Mouse (Mus musculus) lung, embryonic 14.5 days (tissue): ENCODE results near the gene Ms4a4b. TPM values are rescaled to one million over a fixed set of nuclear protein-coding genes. Genes with fewer than 3 reads are reported as not detected.

Experiments used
- ATAC-seq: fragments of 200-750 bp; cut with Nextera tagmentation; 2 replicates; pipeline ENCODE4 v1.8.0; 2017; ENCODE audit warnings: mild to moderate bottlenecking, moderate TSS enrichment, moderate library complexity; ENCODE audit not compliant: insufficient read depth
- DNase-seq: peaks from one replicate; pipeline ENCODE4 v3.0.0-alpha.2; 2015
- H3K27ac ChIP-seq: fragments of 300-500 bp; sonication (generic); 2 replicates; pipeline ENCODE4 v1.5.1; 2014; ENCODE audit warnings: low read depth, mild to moderate bottlenecking, moderate library complexity
- H3K27me3 ChIP-seq: fragments of 300-500 bp; sonication (generic); 2 replicates; pipeline ENCODE4 v1.6.1; 2014; ENCODE audit warnings: low read length, control low read depth; ENCODE audit not compliant: insufficient read depth
- H3K36me3 ChIP-seq: fragments of 300-500 bp; sonication (generic); 2 replicates; pipeline ENCODE4 v1.6.1; 2014; ENCODE audit warnings: control low read depth; ENCODE audit not compliant: insufficient read depth
- H3K4me1 ChIP-seq: fragments of 300-500 bp; sonication (generic); 2 replicates; pipeline ENCODE4 v1.6.1; 2014; ENCODE audit warnings: antibody characterized with exemption, control low read depth; ENCODE audit not compliant: insufficient read depth
- H3K4me2 ChIP-seq: fragments of 300-500 bp; sonication (generic); 2 replicates; pipeline ENCODE4 v1.6.1; 2014; ENCODE audit warnings: mild to moderate bottlenecking
- H3K4me3 ChIP-seq: fragments of 300-500 bp; sonication (generic); 2 replicates; pipeline ENCODE4 v1.5.1; 2014; ENCODE audit warnings: low read depth, low read length
- H3K9ac ChIP-seq: fragments of 300-500 bp; sonication (generic); 2 replicates; pipeline ENCODE4 v1.6.1; 2014
- H3K9me3 ChIP-seq: fragments of 300-500 bp; sonication (generic); 2 replicates; pipeline ENCODE4 v1.6.1; 2016; ENCODE audit warnings: low read depth, low read length, control low read depth
- CTCF ChIP-seq: IDR thresholded peaks from 2 replicates; pipeline ENCODE4 v1.5.1; 2016; ENCODE audit warnings: antibody characterized with exemption, low read depth
- WGBS: fragments of 180-500 bp; shearing (Covaris S2); extraction: QIAGEN DNeasy Blood & Tissue Kit; methylation state at CpG from one replicate; pipeline ENCODE4 v1.1.7; 2014; 5-methylcytosine and 5-hydroxymethylcytosine counted together
- polyA plus RNA-seq: library from polyadenylated mRNA; unstranded; fragments of >200 nt; fragmentation: Nextera tagmentation; extraction: Ambion mirVana; gene quantifications from 2 replicates; pipeline ENCODE4 v1.2.1, GENCODE M21; 2014

The Ms4a4b gene
- polyA plus RNA-seq, 1 experiment from 2014 or later = not detected

- 74% methylated on average over 1 of the region's 1 CpGs for WGBS
- no peak for TF ChIP-seq CTCF
- H3K27ac ChIP-seq = no peak overlapping the region
- H3K27me3 ChIP-seq = no peaks in the 10 kb centered on the region
- no peak overlapping the region for H3K9ac ChIP-seq
- H3K4me3 ChIP-seq = no peak overlapping the region
- H3K36me3 ChIP-seq = no peaks in the 10 kb centered on the region
- no peaks in the 10 kb centered on the region for H3K9me3 ChIP-seq
- H3K4me1 ChIP-seq = no peaks in the 10 kb centered on the region
- no peak overlapping the region for H3K4me2 ChIP-seq
- DNase-seq = no peak
- ATAC-seq = no peak
These were observed 61.5 kb downstream of the Ms4a4b start for GRCm38 (mm10) chr19:11504857-11505256.

- Histone ChIP-seq H3K4me2 (no peak overlapping the region), H3K4me3 (no peak overlapping the region), H3K27me3 (no peaks in the 10 kb centered on the region), H3K9me3 (no peaks in the 10 kb centered on the region), H3K9ac (no peak overlapping the region), H3K36me3 (no peaks in the 10 kb centered on the region), H3K27ac (no peak overlapping the region), H3K4me1 (no peaks in the 10 kb centered on the region)
- ATAC-seq = no peak
- WGBS = 33% methylated on average over 1 of the region's 1 CpGs
- no peak for TF ChIP-seq CTCF
- no peak for DNase-seq
These were observed 70.1 kb downstream of the Ms4a4b start for GRCm38 (mm10) chr19:11513458-11513857.

- DNase-seq (no peak), ATAC-seq (no peak)
These were observed 72.9 kb downstream of the Ms4a4b start, which contains the start of gene Ms4a6b for GRCm38 (mm10) chr19:11516246-11516645. TSS of gene Ms4a6b (plus strand) at chr19:11516512.

More at GRCm38 (mm10) chr19:11516246-11516645, 72.9 kb downstream of the Ms4a4b start, which contains the start of gene Ms4a6b:
- Histone ChIP-seq H3K4me2 (no peak within 1 kb of the TSS), H3K27me3 (no peaks in the 10 kb centered on the region), H3K9ac (no peak within 1 kb of the TSS), H3K4me1 (no peaks in the 10 kb centered on the region), H3K36me3 (no peaks in the 10 kb centered on the region), H3K27ac (no peak within 1 kb of the TSS), H3K4me3 (no peak within 1 kb of the TSS), H3K9me3 (no peaks in the 10 kb centered on the region)
- TF ChIP-seq CTCF = no peak

Other genes starting within 250 kb of the Ms4a4b start
- not detected in 2 replicates for gene Ms4a13, start 246.8 kb upstream of the Ms4a4b start, polyA plus RNA-seq
- not detected in 2 replicates for gene Ms4a12, start 211.1 kb upstream of the Ms4a4b start, polyA plus RNA-seq
- gene Ms4a1, start 177.3 kb upstream of the Ms4a4b start, polyA plus RNA-seq = not detected in 2 replicates
- gene Ms4a5, start 159.7 kb upstream of the Ms4a4b start, polyA plus RNA-seq = not detected in 2 replicates
- 0.05 TPM in 1 of 2 replicates, not detected in the other for gene Ms4a14, start 129.1 kb upstream of the Ms4a4b start, polyA plus RNA-seq
- 3.0 and 5.0 TPM in 2 replicates for gene Ms4a7, start 107.4 kb upstream of the Ms4a4b start, polyA plus RNA-seq
- gene Ms4a4a, start 68.0 kb upstream of the Ms4a4b start, polyA plus RNA-seq = 3.5 and 5.1 TPM in 2 replicates
- gene Ms4a4c, start 38.8 kb upstream of the Ms4a4b start, polyA plus RNA-seq = 0.63 and 1.5 TPM in 2 replicates
- 6.3 and 7.1 TPM in 2 replicates for gene Ms4a6c, start 25.8 kb downstream of the Ms4a4b start, polyA plus RNA-seq
- gene Gm8369, start 42.4 kb downstream of the Ms4a4b start, polyA plus RNA-seq = not detected in 2 replicates
- 5.2 and 6.1 TPM in 2 replicates for gene Ms4a6b, start 73.0 kb downstream of the Ms4a4b start, polyA plus RNA-seq
- gene Ms4a4d, start 93.2 kb downstream of the Ms4a4b start, polyA plus RNA-seq = 1.1 and 2.1 TPM in 2 replicates
- gene Ms4a6d, start 161.3 kb downstream of the Ms4a4b start, polyA plus RNA-seq = 5.2 and 6.0 TPM in 2 replicates
- gene Ms4a2, start 180.2 kb downstream of the Ms4a4b start, polyA plus RNA-seq = 0.12 TPM in 1 of 2 replicates, not detected in the other
- gene Ms4a3, start 197.3 kb downstream of the Ms4a4b start, polyA plus RNA-seq = not detected in 2 replicates
- gene Oosp2, start 217.0 kb downstream of the Ms4a4b start, polyA plus RNA-seq = not detected in 2 replicates
- not detected in 2 replicates for gene Oosp1, start 247.6 kb downstream of the Ms4a4b start, polyA plus RNA-seq